Mouse (Mus musculus): Measurements from ENCODE around the gene Gm11549.

The Gm11549 gene

GRCm38 (mm10) chr3:36476261-36477155 is 45.1 kb downstream of the Gm11549 start:
- DNase-seq = no peak

GRCm38 (mm10) chr3:36475532-36476087 is 46.0 kb downstream of the Gm11549 start, which contains the start of the genes Anxa5 and 1810062G17Rik:
Gene Anxa5 (minus strand): TSS chr3:36475894.
Gene 1810062G17Rik (plus strand): TSS chr3:36475937.
- peak; percentile 84 for DNase-seq

- DNase-seq = peak; percentile 24
Observed at GRCm38 (mm10) chr3:36474938-36475483, 46.6 kb downstream of the Gm11549 start.

- DNase-seq = no peak
Observed at GRCm38 (mm10) chr3:36474421-36474820, 47.2 kb downstream of the Gm11549 start.

- no peak for DNase-seq
Observed at GRCm38 (mm10) chr3:36473222-36473621, 48.4 kb downstream of the Gm11549 start.

GRCm38 (mm10) chr3:36471856-36472255 is 49.8 kb downstream of the Gm11549 start:
- DNase-seq = no peak

- DNase-seq = no peak
Observed at GRCm38 (mm10) chr3:36468871-36469270, 52.7 kb downstream of the Gm11549 start.

GRCm38 (mm10) chr3:36467632-36468031 is 54.0 kb downstream of the Gm11549 start:
- DNase-seq = no peak

- DNase-seq = no peak
Observed at GRCm38 (mm10) chr3:36465538-36465937, 56.1 kb downstream of the Gm11549 start.

Data from cerebellum, adult 8-10 months (tissue).